Mouse (Mus musculus) E14TG2a.4 (cell line): Measurements from ENCODE around the gene Tbx2.

Source experiments
- CTCF ChIP-seq: conservative IDR thresholded peaks from 2 replicates; pipeline ENCODE4 v1.5.1; 2014; ENCODE audit warnings: low read length
- NANOG ChIP-seq: IDR thresholded peaks from 2 replicates; pipeline ENCODE4 v1.6.1; 2014; ENCODE audit warnings: borderline replicate concordance, low read length, mixed read lengths

GRCm38 (mm10) chr11:85811229-85811628, 21.1 kb upstream of the Tbx2 start:
- no peak for TF ChIP-seq CTCF
- TF ChIP-seq NANOG = no peak
